Mouse (Mus musculus) cortical plate, adult 2 months (tissue): ENCODE results near the gene Mnat1.
A peak's percentile ranks its signal among the peaks of the same experiment; 100 is the strongest.

ENCODE experiments used
- CTCF ChIP-seq: fragments of 200-500 bp; IDR thresholded peaks from 2 replicates; pipeline ENCODE4 v1.5.1; 2011; ENCODE audit warnings: mild to moderate bottlenecking, control low read depth, low read length; ENCODE audit not compliant: insufficient read depth; ENCODE audit errors: extremely low read depth
- POLR2A ChIP-seq: fragments of 200-500 bp; IDR thresholded peaks from 2 replicates; pipeline ENCODE4 v1.6.1; 2011; ENCODE audit warnings: mild to moderate bottlenecking, low read length, control low read depth; ENCODE audit not compliant: insufficient read depth; ENCODE audit errors: extremely low read depth

DNA sequence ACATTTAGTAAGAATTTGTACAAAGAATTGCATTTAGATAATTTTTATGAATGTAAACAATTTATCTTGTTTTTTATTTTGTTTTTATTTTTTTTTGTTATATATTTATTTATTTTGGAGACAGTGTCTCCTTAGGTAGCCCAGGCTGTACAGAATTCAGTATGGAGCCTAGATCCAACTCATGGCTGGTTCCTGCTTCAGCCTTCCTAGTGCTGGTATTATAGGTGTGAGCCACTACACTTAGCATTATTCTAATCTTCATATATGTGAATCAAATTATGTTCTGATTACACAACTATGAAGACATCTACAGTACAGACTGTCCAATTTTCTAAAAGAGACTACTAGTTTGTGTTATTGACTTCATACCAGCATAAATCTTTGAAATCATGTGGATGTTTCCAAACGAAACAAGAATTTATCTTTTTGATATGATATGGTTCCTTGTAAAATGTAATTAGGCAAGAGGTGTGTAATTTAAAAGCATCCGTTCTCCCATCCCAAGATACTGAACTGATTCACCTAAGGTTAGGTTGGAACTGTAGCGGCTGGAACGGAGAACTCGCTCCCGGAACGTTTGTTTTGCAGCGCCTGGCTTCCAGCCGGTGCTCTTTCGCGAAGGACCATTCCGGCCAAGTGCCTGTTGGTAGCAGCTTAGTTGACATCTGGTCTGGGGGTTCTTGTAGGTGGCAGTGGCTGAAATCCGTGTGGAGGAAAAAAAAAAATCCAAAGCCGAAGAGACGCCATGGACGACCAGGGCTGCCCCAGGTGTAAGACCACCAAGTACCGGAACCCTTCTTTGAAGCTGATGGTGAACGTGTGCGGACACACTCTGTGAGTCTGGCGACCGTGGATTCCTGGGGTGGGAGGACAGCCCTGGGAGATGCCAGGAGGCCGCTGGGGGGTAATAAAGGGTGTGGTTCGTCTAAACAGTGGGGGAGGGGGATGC is at the start of gene Mnat1:
- TF ChIP-seq CTCF (no peak), POLR2A (peak; percentile 66)
